Mouse (Mus musculus): ENCODE results near the gene Scgb1b19. TPM values are rescaled to one million over a fixed set of nuclear protein-coding genes. Genes with fewer than 3 reads are reported as not detected.
"Not testable (repeated sequence)": the region's sequence is repeated elsewhere in the genome, so short reads cannot be mapped to it uniquely, and the experiment has no call there.

Gene Scgb1b19
- polyA plus RNA-seq (2011; ENCODE audit: insufficient read length, low read depth, missing spikeins): not detected in 2 replicates

GRCm38 (mm10) chr7:33286991-33287390 is at the start of gene Scgb1b19:
TSS of gene Scgb1b19 (plus strand) at chr7:33287291.
- not testable (repeated sequence) for H3K27ac ChIP-seq (ENCODE audit: insufficient read depth, low read length); H3K4me1 ChIP-seq (ENCODE audit: control insufficient read depth, insufficient read depth, low read length); H3K4me3 ChIP-seq (ENCODE audit: insufficient read depth, low read length)

GRCm38 (mm10) chr7:33280238-33280637 is 6.9 kb upstream of the Scgb1b19 start, which contains the start of gene Scgb2b19:
TSS of gene Scgb2b19 (minus strand) at chr7:33280338.
- not testable (repeated sequence) for H3K4me3 ChIP-seq (ENCODE audit: insufficient read depth, low read length); H3K4me1 ChIP-seq (ENCODE audit: control insufficient read depth, insufficient read depth, low read length); H3K27ac ChIP-seq (ENCODE audit: insufficient read depth, low read length)

Other genes with a start within 250 kb of the Scgb1b19 start
- gene Scgb2b17, start 230.7 kb upstream of the Scgb1b19 start, polyA plus RNA-seq (2011; ENCODE audit: insufficient read length, low read depth, missing spikeins): not detected in 2 replicates
- gene Scgb1b17, start 223.8 kb upstream of the Scgb1b19 start, polyA plus RNA-seq (2011; ENCODE audit: insufficient read length, low read depth, missing spikeins): not detected in 2 replicates
- gene Scgb2b18, start 113.4 kb upstream of the Scgb1b19 start, polyA plus RNA-seq (2011; ENCODE audit: insufficient read length, low read depth, missing spikeins): not detected in 2 replicates
- not detected in 2 replicates for gene Scgb1b18, start 101.7 kb upstream of the Scgb1b19 start, polyA plus RNA-seq (2011; ENCODE audit: insufficient read length, low read depth, missing spikeins)
- gene Scgb2b19, start 7.0 kb upstream of the Scgb1b19 start, polyA plus RNA-seq (2011; ENCODE audit: insufficient read length, low read depth, missing spikeins): not detected in 2 replicates
- gene Scgb2b20, start 79.0 kb downstream of the Scgb1b19 start, polyA plus RNA-seq (2011; ENCODE audit: insufficient read length, low read depth, missing spikeins): not detected in 2 replicates
- not detected in 2 replicates for gene Scgb1b20, start 85.9 kb downstream of the Scgb1b19 start, polyA plus RNA-seq (2011; ENCODE audit: insufficient read length, low read depth, missing spikeins)
- gene Scgb2b21, start 233.2 kb downstream of the Scgb1b19 start, polyA plus RNA-seq (2011; ENCODE audit: insufficient read length, low read depth, missing spikeins): not detected in 2 replicates

Data from embryonic fibroblast, embryonic 13.5 days (primary cell).